Mouse (Mus musculus): ENCODE results near the gene Slc25a33.

DNA sequence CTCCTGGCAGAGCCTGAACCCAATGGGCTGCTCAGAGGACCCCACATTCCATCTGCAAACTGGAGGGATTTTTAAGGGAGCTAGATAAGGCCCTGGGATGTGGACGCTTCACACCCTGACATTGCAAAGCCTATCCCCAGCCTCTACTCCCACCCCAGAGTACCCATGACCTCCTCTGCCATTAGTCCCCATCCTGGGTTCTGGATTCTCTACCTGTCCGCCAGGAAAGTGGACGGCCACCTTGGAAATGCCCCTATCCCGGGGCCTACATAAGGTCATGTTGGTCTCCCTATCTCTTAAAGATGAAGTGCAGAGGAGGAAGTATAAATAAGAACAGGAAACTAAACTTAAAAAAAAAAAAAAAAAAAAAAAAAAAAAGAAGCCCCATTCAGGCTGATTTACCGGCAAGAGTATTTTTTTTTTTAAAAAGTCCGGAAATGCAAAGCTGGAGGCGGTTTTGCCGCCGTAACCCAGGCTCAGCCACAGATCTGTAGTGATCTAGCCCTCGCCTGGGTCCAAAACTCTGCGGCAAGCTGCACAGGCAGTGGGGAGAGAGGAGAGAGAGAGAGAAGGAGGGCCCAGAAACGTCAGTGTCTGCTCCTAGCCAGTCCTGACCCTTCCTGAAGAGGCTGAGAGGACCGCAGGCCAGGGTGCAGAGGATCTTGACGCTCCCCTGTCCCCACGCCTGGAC is 76.4 kb downstream of the Slc25a33 start:
- TF ChIP-seq CTCF (IDR thresholded peaks at IDR 0.05; ENCODE audit: low read depth, low read length), result no peak
- no peak for TF ChIP-seq POLR2A (IDR thresholded peaks at IDR 0.05; ENCODE audit: extremely low read depth, insufficient read depth, low read length)
